Mouse (Mus musculus) lung, postnatal 25 days (tissue): ENCODE measurements around the gene H2-M5.

Experiments used
- DNase-seq: peaks from one replicate; pipeline ENCODE4 v3.0.0; 2022; ENCODE audit warnings: low spot score

H2-M5 gene

DNA sequence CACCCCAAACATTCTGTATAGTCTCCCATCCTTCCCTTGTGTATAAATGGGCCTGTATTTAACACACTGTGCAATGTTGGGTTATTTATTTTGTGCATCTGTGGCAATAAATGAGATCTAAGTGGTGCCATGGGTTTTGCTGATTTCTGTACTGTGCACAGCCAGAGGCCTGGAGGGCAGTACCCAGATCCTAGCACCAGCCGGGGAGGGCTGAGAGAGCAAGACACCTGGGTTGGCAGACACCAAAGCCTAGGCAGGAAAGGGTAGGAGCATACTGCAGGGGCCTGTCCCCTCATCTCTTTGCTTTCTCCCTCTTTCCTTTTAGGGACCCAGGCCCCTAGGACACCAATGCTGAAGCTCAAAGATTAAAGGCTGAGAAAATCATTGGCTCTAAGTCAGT, 41.1 kb downstream of the H2-M5 start:
- no peak for DNase-seq

- no peak for DNase-seq
Observed at GRCm38 (mm10) chr17:36947051-36947819, 42.1 kb downstream of the H2-M5 start.

GRCm38 (mm10) chr17:36944121-36944775, 45.1 kb downstream of the H2-M5 start:
- no peak for DNase-seq

DNA sequence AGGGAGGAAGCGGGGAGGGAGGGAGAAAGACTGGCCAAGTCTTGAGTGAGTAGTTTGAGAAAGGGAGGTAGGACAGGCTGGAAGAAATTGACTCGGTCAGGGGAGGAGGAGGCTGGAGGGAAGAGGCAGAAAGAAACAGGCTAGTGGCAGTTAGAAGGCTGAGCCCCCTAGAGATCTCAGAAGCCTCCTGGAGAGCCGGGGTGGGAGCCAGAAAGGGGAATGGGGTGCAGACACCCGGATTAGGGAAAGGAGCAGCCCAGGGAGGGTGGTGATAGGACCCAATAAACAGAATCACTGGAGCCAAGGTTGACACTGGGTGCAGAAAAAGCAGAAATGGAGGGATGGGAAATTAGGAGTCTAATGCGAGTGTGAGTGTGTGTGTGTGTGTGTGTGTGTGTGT, 45.6 kb downstream of the H2-M5 start:
- no peak for DNase-seq

GRCm38 (mm10) chr17:36942791-36943471, 46.4 kb downstream of the H2-M5 start, which contains the start of gene Rnf39:
Gene Rnf39 (plus strand): TSS chr17:36942918.
- DNase-seq, result peak; percentile 72

GRCm38 (mm10) chr17:36942391-36942790, 46.9 kb downstream of the H2-M5 start:
- peak; percentile 82 for DNase-seq

GRCm38 (mm10) chr17:36938056-36938455, 51.3 kb downstream of the H2-M5 start:
- DNase-seq, result no peak
